Mouse (Mus musculus) thymus, adult 2 months (tissue): Measurements from ENCODE around the gene Gm10639.
"Not testable (repeated sequence)": the region's sequence is repeated elsewhere in the genome, so short reads cannot be mapped to it uniquely, and the experiment has no call there.

Source experiments
- CTCF ChIP-seq: fragments of 200-500 bp; IDR thresholded peaks from 2 replicates; pipeline ENCODE4 v1.5.1; 2012; ENCODE audit warnings: mild to moderate bottlenecking, control low read depth, low read length, moderate library complexity, borderline replicate concordance; ENCODE audit not compliant: control insufficient read depth, poor library complexity, insufficient read depth; ENCODE audit errors: extremely low read depth
- POLR2A ChIP-seq: fragments of 200-500 bp; IDR thresholded peaks from 2 replicates; pipeline ENCODE4 v1.6.1; 2012; ENCODE audit warnings: mild to moderate bottlenecking, low read length, control low read depth, moderate library complexity; ENCODE audit not compliant: control insufficient read depth, poor library complexity, insufficient read depth; ENCODE audit errors: extremely low read depth

DNA sequence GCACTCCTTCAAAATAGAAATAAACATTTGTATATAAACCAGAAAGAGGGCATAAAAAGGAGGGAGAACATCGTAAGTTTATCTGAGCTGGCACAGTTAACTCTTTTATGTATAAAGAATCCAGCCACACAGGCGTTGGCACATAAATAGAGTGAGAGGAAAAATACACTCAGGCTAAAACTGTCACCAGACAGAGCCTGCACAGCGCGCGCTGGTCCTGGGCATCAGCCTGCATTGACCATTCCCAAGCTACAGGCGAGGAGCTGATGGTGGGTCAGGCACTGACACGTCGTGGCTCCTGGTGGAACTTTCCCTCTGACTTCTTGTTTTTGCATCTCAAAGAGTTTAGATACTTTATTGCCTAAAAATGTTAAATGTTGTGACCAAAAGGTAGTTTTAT, 2.7 kb downstream of the Gm10639 start:
- not testable (repeated sequence) for TF ChIP-seq POLR2A, CTCF
